Mouse (Mus musculus) heart, embryonic 15.5 days (tissue): ENCODE data around the gene Grin2c. TPM values are rescaled to one million over a fixed set of nuclear protein-coding genes. Genes with fewer than 3 reads are reported as not detected.

Experiments
- ATAC-seq: fragments of 200-750 bp; cut with Nextera tagmentation; replicated peaks from 2 replicates; pipeline ENCODE4 v1.8.0; 2017; ENCODE audit warnings: low read depth, moderate TSS enrichment; ENCODE audit not compliant: insufficient number of reproducible peaks, insufficient read depth, low FRiP score
- H3K27ac ChIP-seq: fragments of 300-500 bp; sonication (generic); 2 replicates; pipeline ENCODE4 v1.5.1; 2015; ENCODE audit warnings: mild to moderate bottlenecking, inconsistent platforms
- H3K27me3 ChIP-seq: fragments of 300-500 bp; sonication (generic); 2 replicates; pipeline ENCODE4 v1.6.1; 2015; ENCODE audit warnings: inconsistent platforms
- H3K36me3 ChIP-seq: fragments of 300-500 bp; sonication (generic); 2 replicates; pipeline ENCODE4 v1.6.1; 2015; ENCODE audit warnings: mild to moderate bottlenecking, inconsistent platforms
- H3K4me1 ChIP-seq: fragments of 300-500 bp; sonication (generic); replicated peaks from 2 replicates; pipeline ENCODE4 v1.6.1; 2015; ENCODE audit warnings: inconsistent platforms
- H3K4me2 ChIP-seq: fragments of 300-500 bp; sonication (generic); 2 replicates; pipeline ENCODE4 v1.6.1; 2015; ENCODE audit warnings: inconsistent platforms, mild to moderate bottlenecking, moderate library complexity
- H3K4me3 ChIP-seq: fragments of 300-500 bp; sonication (generic); 2 replicates; pipeline ENCODE4 v1.5.1; 2015; ENCODE audit warnings: mild to moderate bottlenecking, inconsistent platforms
- H3K9ac ChIP-seq: fragments of 300-500 bp; sonication (generic); 2 replicates; pipeline ENCODE4 v1.6.1; 2015; ENCODE audit warnings: mild to moderate bottlenecking, inconsistent platforms
- H3K9me3 ChIP-seq: fragments of 300-500 bp; sonication (generic); replicated peaks from 2 replicates; pipeline ENCODE4 v1.6.1; 2016; ENCODE audit warnings: inconsistent platforms
- WGBS: fragments of 180-500 bp; shearing (Covaris S2); methylation state at CpG from one replicate; pipeline ENCODE4 v1.1.7; 2015; ENCODE audit warnings: mixed read lengths; 5-methylcytosine and 5-hydroxymethylcytosine counted together
- polyA plus RNA-seq: library from polyadenylated mRNA; unstranded; fragments of >200 nt; fragmentation: Nextera tagmentation; extraction: Ambion mirVana; gene quantifications from 2 replicates; pipeline ENCODE4 v1.2.1, GENCODE M21; 2015

The Grin2c gene
- polyA plus RNA-seq, 1 experiment from 2014 or later: 0.10 TPM

DNA sequence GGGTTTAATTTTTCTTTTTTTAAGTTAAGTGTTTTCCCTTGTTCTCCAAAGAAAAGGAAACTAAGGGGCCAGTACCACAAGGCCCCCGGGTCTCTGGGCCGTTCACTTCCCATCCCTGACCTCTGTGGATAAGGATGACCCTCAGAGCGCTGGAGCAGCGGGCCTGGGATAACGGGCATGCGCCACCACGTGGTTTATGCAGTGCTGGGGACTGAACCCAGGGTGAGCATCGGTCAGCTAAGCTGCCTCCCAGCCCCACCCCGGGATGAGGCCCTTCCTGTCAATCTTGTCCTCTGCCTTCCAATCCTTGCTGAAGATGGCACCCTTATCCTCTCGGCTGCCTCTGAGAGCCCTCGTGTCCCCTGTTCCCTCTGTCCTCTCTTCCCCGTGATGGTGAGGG lies 39.4 kb downstream of the Grin2c start:
- 40% methylated on average over 12 of the region's 12 CpGs for WGBS
- peaks cover 6% of the 10 kb centered on the region for H3K27me3 ChIP-seq
- no peak overlapping the region for H3K4me3 ChIP-seq
- no peaks in the 10 kb centered on the region for H3K36me3 ChIP-seq
- H3K9me3 ChIP-seq: no peaks in the 10 kb centered on the region
- H3K4me1 ChIP-seq: peaks cover 76% of the 10 kb centered on the region
- H3K9ac ChIP-seq: no peak overlapping the region
- no peak overlapping the region for H3K4me2 ChIP-seq
- no peak overlapping the region for H3K27ac ChIP-seq
- no peak for ATAC-seq

DNA sequence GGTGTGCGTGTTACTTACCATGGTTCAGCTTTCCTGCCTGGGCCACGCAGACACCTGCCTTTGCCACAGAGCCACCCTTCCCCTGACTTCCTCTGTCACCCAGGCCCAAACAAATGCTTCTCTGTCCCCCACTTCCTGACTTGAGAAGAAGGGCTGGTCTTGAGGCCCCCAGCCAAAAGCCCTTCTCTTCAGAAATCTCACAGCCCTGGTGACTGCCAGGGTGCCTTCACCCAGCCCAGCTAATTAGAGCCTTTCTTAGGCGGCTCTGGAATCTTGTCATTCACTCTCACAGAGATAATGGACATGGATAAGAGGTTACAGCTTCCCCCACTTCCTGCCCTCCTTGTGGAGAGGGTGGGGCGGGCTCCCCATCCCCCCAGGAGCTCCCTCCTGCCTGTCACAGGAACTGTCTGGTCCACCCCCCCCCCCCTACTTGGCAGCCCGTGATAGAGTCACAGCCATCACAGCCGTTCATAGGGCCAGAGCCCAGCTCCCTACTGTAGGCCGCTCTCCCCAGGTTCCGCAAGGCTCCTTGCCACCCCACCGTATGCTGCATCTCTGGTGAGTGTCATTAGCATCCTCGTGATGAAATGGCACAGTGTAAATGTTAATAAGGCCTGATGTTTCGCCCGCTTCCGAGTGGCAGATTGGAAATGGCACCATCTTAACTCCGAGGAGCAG lies 40.1 kb downstream of the Grin2c start:
- Histone ChIP-seq H3K4me3 (no peak overlapping the region), H3K4me2 (no peak overlapping the region), H3K27ac (peak overlapping the region; percentile 13; the same call in 1 of the 2 replicates), H3K36me3 (no peaks in the 10 kb centered on the region), H3K4me1 (peaks cover 79% of the 10 kb centered on the region), H3K9ac (no peak overlapping the region), H3K27me3 (peaks cover under 1% of the 10 kb centered on the region; the same call in 1 of the 2 replicates), H3K9me3 (no peaks in the 10 kb centered on the region)
- ATAC-seq: peak; percentile 9; the same call in 1 of the 2 replicates
- 50% methylated on average over 14 of the region's 14 CpGs for WGBS

DNA sequence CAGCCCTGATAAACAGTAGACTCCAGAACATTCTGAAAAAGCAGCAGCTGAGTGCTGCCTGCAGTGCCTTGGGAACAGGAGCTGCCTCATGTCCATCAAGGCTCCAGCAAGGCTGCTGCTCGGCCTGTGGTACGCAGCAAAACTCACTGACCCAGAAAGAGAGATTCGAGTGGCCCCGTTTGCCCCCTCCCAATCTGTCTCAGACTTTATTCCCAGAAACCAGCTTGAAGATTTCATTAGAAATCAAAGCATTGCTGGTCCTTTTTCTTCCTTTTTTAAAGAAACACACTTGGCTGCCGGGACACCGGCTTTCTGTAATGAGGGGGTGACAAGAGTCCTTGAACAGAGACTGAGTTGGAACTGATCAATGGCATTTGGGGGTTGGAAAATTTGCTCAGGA lies 41.7 kb downstream of the Grin2c start:
- Histone ChIP-seq H3K4me3 (no peak overlapping the region), H3K9ac (no peak overlapping the region), H3K27ac (no peak overlapping the region), H3K4me2 (no peak overlapping the region), H3K4me1 (peaks cover 82% of the 10 kb centered on the region), H3K36me3 (no peaks in the 10 kb centered on the region), H3K9me3 (no peaks in the 10 kb centered on the region), H3K27me3 (no peaks in the 10 kb centered on the region)
- no peak for ATAC-seq
- WGBS: 73% methylated on average over 6 of the region's 6 CpGs

DNA sequence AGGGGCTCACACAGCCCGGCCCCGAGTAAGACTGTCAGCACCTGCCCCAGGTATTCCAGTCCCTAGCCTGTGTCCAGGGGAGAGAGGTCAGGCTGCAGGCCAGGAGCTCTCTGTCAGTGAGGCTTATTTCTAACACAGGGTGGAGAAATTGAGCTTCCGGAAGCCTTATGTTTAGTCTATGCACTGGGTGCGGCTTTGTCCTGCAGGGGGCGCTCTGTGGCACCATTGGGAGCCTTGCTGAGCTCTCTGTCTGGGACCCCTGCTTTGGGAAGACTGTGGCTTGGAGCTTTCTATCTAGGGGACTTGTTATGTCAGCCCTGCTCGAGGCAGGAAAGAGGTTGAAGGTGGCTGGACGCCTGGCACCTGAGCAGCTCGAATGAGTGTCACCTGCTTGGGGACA lies 42.2 kb downstream of the Grin2c start:
- Histone ChIP-seq H3K27me3 (no peaks in the 10 kb centered on the region), H3K4me3 (no peak overlapping the region), H3K9ac (no peak overlapping the region), H3K9me3 (no peaks in the 10 kb centered on the region), H3K27ac (no peak overlapping the region), H3K36me3 (no peaks in the 10 kb centered on the region), H3K4me2 (no peak overlapping the region), H3K4me1 (peaks cover 78% of the 10 kb centered on the region)
- ATAC-seq: no peak
- WGBS: 45% methylated on average over 8 of the region's 8 CpGs

DNA sequence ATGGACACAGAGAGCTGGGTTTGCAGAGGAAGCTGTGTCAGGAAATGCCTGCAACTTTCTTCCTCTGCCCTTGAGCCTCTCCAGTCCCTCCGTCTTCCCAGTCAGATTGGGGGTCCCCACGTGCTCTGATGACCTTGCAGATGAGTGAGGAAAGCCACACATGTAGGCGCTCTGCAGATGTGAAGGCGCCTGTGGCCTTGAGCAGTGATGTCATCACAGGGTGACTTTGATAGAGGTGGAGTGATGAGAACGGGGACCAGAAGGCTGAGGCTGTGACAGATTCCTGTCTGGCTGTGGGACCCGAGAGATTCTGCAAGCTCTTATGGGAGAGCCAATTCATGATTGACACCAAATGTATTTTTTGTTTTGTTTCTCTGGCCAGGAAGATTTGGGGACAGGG lies 43.2 kb downstream of the Grin2c start:
- 15% methylated on average over 6 of the region's 6 CpGs for WGBS

DNA sequence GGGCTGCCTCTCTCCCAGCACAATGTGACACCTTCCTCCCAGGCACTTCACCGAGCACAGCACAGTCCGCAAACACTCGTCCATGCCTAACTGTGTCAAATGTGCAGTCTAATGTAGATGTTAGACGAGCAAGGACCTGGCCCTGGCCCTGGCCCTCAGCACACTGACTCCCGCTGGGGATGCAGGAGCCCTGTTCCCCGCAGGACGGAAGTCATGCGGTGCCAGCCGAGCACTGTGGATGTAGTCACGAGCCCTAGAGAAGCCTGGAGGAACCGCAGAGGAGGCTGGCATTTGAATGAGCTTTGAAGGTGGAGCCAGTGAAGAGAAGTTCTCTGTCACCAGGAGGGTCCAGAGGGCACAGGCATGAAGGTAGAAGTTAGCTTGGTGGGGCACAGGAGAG lies 43.6 kb downstream of the Grin2c start:
- H3K4me2 ChIP-seq: no peak overlapping the region
- H3K9ac ChIP-seq: no peak overlapping the region
- no peaks in the 10 kb centered on the region for H3K9me3 ChIP-seq

More for the DNA sequence above, 43.2 kb downstream of the Grin2c start:
- no peak overlapping the region for H3K4me3 ChIP-seq
- no peaks in the 10 kb centered on the region for H3K36me3 ChIP-seq
- H3K9me3 ChIP-seq: no peaks in the 10 kb centered on the region
- no peak overlapping the region for H3K9ac ChIP-seq
- peaks cover 78% of the 10 kb centered on the region for H3K4me1 ChIP-seq
- H3K27ac ChIP-seq: peak overlapping the region; percentile 78
- no peak overlapping the region for H3K4me2 ChIP-seq
- H3K27me3 ChIP-seq: no peaks in the 10 kb centered on the region
- no peak for ATAC-seq

DNA sequence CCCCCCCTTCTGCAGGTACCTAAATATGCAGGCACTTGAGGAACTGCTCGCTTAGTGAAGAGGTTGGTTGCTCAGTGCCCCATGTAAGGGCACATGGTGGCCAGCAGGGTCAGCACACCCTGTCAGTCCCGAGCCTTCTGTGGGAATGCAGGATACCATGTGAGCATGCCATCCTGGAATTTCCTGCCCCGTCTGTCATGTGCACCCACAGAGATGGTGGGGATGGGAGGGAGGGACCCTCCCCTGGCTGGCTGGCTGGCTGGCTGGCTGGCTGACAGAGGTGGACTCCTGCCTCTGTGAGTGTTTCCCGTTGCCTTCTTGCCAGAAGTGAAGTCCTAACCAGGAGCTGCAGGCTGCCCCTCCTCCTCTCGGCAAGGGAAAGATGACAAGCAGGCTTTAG lies 44.5 kb downstream of the Grin2c start:
- H3K9me3 ChIP-seq: no peaks in the 10 kb centered on the region

More for the DNA sequence above, 43.6 kb downstream of the Grin2c start:
- H3K36me3 ChIP-seq: no peaks in the 10 kb centered on the region
- H3K27ac ChIP-seq: peak overlapping the region; percentile 78
- no peak overlapping the region for H3K4me3 ChIP-seq
- peaks cover 78% of the 10 kb centered on the region for H3K4me1 ChIP-seq
- H3K27me3 ChIP-seq: no peaks in the 10 kb centered on the region
- WGBS: 42% methylated on average over 11 of the region's 11 CpGs
- no peak for ATAC-seq

DNA sequence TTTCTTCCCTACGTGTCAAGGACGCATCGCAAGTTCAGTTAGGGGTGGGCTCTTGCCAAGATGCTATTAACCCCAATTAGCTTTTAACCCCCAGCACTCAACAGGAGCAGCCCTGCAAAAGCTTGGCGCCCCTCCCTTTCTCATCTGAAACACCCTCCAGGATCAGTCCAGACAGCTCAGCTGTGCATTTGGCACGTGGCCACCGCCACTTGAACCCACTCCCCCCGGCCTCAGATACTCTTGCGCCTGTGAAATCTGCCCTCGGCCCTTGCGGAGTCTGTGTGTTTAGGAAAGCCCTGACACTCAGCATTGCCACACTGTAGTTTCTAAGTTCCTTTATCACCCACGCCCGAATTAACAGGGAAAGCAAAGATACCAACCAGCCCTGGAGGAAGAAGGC lies 45.0 kb downstream of the Grin2c start:
- Histone ChIP-seq H3K4me1 (peaks cover 78% of the 10 kb centered on the region), H3K36me3 (no peaks in the 10 kb centered on the region), H3K9me3 (no peaks in the 10 kb centered on the region), H3K9ac (no peak overlapping the region), H3K27me3 (no peaks in the 10 kb centered on the region), H3K27ac (peak overlapping the region; percentile 78), H3K4me3 (0 out of 2 replicates have a peak overlapping the region, but pooled peaks have one; percentile 1), H3K4me2 (peak overlapping the region; percentile 48)
- peak; percentile 51; the same call in 1 of the 2 replicates for ATAC-seq
- 20% methylated on average over 12 of the region's 12 CpGs for WGBS

More for the DNA sequence above, 44.5 kb downstream of the Grin2c start:
- H3K27ac ChIP-seq: peak overlapping the region; percentile 78
- 4% methylated on average over 5 of the region's 5 CpGs for WGBS
- peaks cover 78% of the 10 kb centered on the region for H3K4me1 ChIP-seq
- peak overlapping the region; percentile 48 for H3K4me2 ChIP-seq
- no peak overlapping the region for H3K9ac ChIP-seq
- ATAC-seq: peak; percentile 29; the same call in 1 of the 2 replicates
- no peaks in the 10 kb centered on the region for H3K27me3 ChIP-seq
- no peaks in the 10 kb centered on the region for H3K36me3 ChIP-seq
- H3K4me3 ChIP-seq: no peak overlapping the region

DNA sequence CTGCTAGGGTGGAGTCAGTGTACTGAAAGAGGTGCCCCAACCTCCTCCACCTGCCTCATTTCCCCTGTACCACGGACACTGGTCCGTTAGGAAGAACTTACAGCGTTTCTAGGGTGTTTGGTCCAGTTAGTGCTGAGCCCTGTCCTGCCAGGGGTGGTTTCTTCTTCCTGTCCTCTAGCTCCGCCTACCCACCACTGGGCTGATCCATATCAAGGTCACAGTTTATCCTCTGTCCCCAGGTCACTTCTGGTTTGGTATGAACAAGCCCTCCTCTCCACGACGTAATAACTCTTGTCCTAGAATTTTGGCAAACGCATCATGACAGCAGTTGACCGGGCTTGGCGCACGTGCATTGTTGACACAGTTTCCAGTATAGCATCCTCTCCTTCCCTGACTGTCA lies 47.4 kb downstream of the Grin2c start:
- Histone ChIP-seq H3K36me3 (no peaks in the 10 kb centered on the region), H3K9ac (no peak overlapping the region), H3K4me3 (no peak overlapping the region), H3K4me1 (peaks cover 73% of the 10 kb centered on the region), H3K4me2 (no peak overlapping the region), H3K27ac (peak overlapping the region; percentile 62), H3K9me3 (no peaks in the 10 kb centered on the region), H3K27me3 (no peaks in the 10 kb centered on the region)
- no peak for ATAC-seq
- WGBS: 84% methylated on average over 10 of the region's 10 CpGs

DNA sequence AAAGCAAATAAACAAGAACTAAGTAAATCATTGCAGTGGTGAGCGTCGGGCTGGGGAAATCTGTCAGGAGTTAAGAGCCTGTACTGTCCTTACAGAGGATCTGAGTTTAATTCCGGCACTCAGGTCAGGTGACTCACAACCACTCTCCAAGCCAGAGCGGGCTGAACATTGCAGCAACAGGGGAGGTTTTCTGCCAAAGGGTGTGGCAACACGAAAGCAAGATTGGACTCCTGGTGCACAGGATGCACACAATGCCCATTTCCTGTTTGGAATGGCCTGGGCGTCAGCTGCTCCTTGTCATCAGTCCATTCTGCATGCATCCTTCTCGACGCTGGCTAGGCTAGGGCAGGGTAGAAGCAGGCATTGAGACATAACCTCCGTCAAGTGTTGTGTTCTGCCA lies 47.8 kb downstream of the Grin2c start:
- no peak overlapping the region for H3K4me2 ChIP-seq
- H3K27ac ChIP-seq: peak overlapping the region; percentile 62
- no peak overlapping the region for H3K9ac ChIP-seq
- peak; percentile 19 for ATAC-seq
- H3K9me3 ChIP-seq: no peaks in the 10 kb centered on the region
- H3K36me3 ChIP-seq: no peaks in the 10 kb centered on the region
- H3K27me3 ChIP-seq: no peaks in the 10 kb centered on the region
- WGBS: 22% methylated on average over 9 of the region's 9 CpGs
- no peak overlapping the region for H3K4me3 ChIP-seq
- peaks cover 72% of the 10 kb centered on the region for H3K4me1 ChIP-seq

DNA sequence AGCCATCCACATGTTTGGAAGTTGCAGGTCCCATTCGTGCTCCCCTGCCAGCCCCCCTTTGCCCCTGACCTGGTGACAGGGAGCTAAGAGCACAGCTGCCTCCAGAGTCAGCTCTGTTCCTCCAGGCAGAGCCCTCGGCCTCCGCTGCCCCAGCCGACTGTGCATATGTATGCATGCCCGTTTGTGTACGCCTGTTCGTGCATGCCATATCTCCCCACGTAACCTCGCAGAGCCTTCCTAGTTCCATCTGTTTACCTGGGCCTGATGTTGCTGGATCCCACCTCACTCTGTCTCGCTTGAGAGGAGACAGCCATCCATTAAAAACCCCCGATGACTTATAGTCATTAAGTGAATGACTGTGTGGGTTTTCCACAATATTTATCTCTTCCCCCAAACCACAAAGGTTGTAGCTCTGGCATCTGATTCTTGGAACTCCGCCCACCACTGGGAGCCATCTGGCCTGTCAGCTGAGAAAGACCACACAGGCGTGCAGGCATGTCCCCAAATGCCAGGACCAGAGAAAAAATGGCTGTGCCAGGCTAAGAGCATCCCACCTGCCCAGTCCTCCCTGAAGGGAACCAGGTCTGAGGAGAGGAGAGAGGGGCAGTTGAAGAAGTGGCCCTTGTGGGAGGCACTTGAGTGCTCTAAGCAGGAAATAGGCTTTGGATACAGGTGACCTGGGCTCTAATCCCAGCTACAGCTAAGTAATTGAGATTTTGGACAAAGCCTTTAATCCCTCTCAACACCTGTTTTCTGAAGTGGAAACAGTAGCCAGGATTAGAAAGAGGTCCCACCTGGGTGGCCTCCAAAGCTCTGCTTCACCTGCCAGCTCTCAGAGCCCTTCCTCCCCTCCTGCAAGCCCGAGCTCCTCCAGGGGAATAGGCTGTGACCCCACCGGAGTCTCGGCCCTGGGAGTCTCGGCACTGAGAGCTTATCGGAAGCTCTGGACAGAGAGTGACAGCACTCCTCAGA lies 49.3 kb downstream of the Grin2c start:
- Histone ChIP-seq H3K9me3 (no peaks in the 10 kb centered on the region), H3K9ac (no peak overlapping the region), H3K36me3 (no peaks in the 10 kb centered on the region), H3K4me2 (no peak overlapping the region), H3K4me1 (peaks cover 57% of the 10 kb centered on the region), H3K27ac (0 out of 2 replicates have a peak overlapping the region, but pooled peaks have one; percentile 24), H3K27me3 (no peaks in the 10 kb centered on the region), H3K4me3 (no peak overlapping the region)
- whole genome bisulfite sequencing: 57% methylated on average over 18 of the region's 18 CpGs
- no peak for ATAC-seq
